Mouse (Mus musculus) forebrain, embryonic 15.5 days (tissue): Measurements from ENCODE around the gene Eid1. TPM values are rescaled to one million over a fixed set of nuclear protein-coding genes. Genes with fewer than 3 reads are reported as not detected.

Source experiments
- ATAC-seq: fragments of 200-750 bp; cut with Nextera tagmentation; replicated peaks from 2 replicates; pipeline ENCODE4 v1.8.0; 2017; ENCODE audit warnings: mild to moderate bottlenecking, moderate TSS enrichment, moderate library complexity
- H3K27ac ChIP-seq: fragments of 300-500 bp; sonication (generic); replicated peaks from 2 replicates; pipeline ENCODE4 v1.5.1; 2015; ENCODE audit warnings: mild to moderate bottlenecking, inconsistent platforms
- H3K27me3 ChIP-seq: fragments of 300-500 bp; sonication (generic); 2 replicates; pipeline ENCODE4 v1.6.1; 2015; ENCODE audit warnings: inconsistent platforms
- H3K36me3 ChIP-seq: fragments of 300-500 bp; sonication (generic); 2 replicates; pipeline ENCODE4 v1.6.1; 2015; ENCODE audit warnings: mild to moderate bottlenecking, inconsistent platforms
- H3K4me1 ChIP-seq: fragments of 300-500 bp; sonication (generic); 2 replicates; pipeline ENCODE4 v1.6.1; 2015; ENCODE audit warnings: inconsistent platforms
- H3K4me2 ChIP-seq: fragments of 300-500 bp; sonication (generic); replicated peaks from 2 replicates; pipeline ENCODE4 v1.6.1; 2015; ENCODE audit warnings: mild to moderate bottlenecking, inconsistent platforms
- H3K4me3 ChIP-seq: fragments of 300-500 bp; sonication (generic); 2 replicates; pipeline ENCODE4 v1.5.1; 2015; ENCODE audit warnings: mild to moderate bottlenecking, inconsistent platforms
- H3K9ac ChIP-seq: fragments of 300-500 bp; sonication (generic); replicated peaks from 2 replicates; pipeline ENCODE4 v1.6.1; 2015; ENCODE audit warnings: mild to moderate bottlenecking, inconsistent platforms
- H3K9me3 ChIP-seq: fragments of 300-500 bp; sonication (generic); 2 replicates; pipeline ENCODE4 v1.6.1; 2016; ENCODE audit warnings: inconsistent platforms
- WGBS: fragments of 180-500 bp; shearing (Covaris S2); methylation state at CpG from one replicate; pipeline ENCODE4 v1.1.7; 2015; ENCODE audit warnings: mixed read lengths; 5-methylcytosine and 5-hydroxymethylcytosine counted together
- polyA plus RNA-seq: library from polyadenylated mRNA; unstranded; fragments of >200 nt; fragmentation: Nextera tagmentation; extraction: Ambion mirVana; gene quantifications from 2 replicates; pipeline ENCODE4 v1.2.1, GENCODE M21; 2015

The Eid1 gene
- polyA plus RNA-seq, 1 experiment from 2014 or later: 348 TPM

DNA sequence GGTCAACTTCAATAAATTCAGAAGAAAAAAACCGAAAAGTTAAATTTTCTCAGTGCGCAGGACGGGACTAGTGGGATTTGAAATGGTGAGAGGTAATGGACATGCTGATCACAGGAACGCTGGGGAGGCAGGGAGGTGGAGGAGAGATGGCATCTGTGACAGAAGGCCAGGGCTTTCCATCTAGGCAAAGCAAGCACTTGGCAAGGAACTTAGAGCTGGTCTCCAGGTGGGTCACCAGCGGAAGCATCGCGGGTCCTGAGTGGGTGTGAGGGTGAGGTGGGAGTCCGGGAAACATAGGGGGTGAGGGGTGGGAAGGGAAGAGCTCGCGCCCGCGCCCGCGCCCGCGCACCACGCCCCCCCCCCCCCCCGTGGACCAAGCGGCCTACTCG lies 333 bp upstream of the Eid1 start:
- no peak; the same call in 1 of the 2 replicates for ATAC-seq
- no peaks in the 10 kb centered on the region for H3K9me3 ChIP-seq
- no peaks in the 10 kb centered on the region for H3K27me3 ChIP-seq
- WGBS: 15% methylated on average over 15 of the region's 20 CpGs
- H3K9ac ChIP-seq: peak overlapping the region; percentile 80
- peak overlapping the region; percentile 65 for H3K4me3 ChIP-seq
- peaks cover 14% of the 10 kb centered on the region for H3K4me1 ChIP-seq
- peak overlapping the region; percentile 98 for H3K27ac ChIP-seq
- no peaks in the 10 kb centered on the region for H3K36me3 ChIP-seq
- peak overlapping the region; percentile 61 for H3K4me2 ChIP-seq

DNA sequence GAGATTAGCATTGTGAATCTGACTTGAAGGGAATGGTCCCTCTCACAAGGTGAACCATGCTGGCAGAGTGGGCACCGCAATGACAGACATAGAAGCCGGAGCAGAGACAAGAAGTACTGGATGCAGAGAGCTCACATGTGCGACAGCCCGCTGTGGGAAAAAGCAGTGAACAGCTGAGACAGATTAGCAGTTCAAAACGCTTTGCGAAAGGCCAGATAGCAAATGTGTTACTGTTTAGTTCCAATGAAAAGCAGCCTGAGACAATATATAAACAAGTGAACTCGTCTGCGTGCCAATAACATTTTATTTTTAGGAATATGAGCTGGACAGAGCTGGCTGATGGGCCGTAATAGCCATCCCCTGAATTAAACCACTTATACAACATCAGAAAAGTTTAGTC lies 8.9 kb downstream of the Eid1 start:
- Histone ChIP-seq H3K27me3 (no peaks in the 10 kb centered on the region), H3K9ac (no peak overlapping the region), H3K36me3 (no peaks in the 10 kb centered on the region), H3K27ac (no peak overlapping the region), H3K4me3 (no peak overlapping the region), H3K4me1 (no peaks in the 10 kb centered on the region), H3K9me3 (no peaks in the 10 kb centered on the region), H3K4me2 (no peak overlapping the region)
- 80% methylated on average over 9 of the region's 9 CpGs for WGBS
- ATAC-seq: no peak

DNA sequence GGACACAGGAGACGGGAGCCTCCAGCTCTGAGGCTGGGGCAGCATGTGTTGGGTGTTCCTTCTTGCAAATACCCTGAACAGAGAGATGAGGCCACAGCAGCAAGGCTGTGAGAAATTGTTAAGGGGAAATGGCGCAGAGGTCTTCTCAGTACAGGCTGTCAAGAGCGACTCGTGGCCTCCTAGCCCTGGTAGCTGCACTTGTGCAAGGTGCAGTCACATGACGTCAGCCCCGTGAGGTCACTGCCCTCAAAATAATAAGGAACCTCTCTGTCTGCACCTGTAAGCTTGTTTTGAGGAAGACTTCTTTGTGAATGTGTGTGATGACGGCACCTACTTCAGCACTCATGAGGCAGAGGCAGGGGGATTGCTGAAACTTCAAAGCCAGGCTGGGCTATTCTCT lies 11.0 kb downstream of the Eid1 start:
- H3K9me3 ChIP-seq: no peaks in the 10 kb centered on the region
- H3K36me3 ChIP-seq: no peaks in the 10 kb centered on the region
- H3K27ac ChIP-seq: no peak overlapping the region
- ATAC-seq: no peak
- H3K27me3 ChIP-seq: no peaks in the 10 kb centered on the region
- H3K9ac ChIP-seq: no peak overlapping the region
- H3K4me1 ChIP-seq: no peaks in the 10 kb centered on the region
- no peak overlapping the region for H3K4me2 ChIP-seq
- H3K4me3 ChIP-seq: no peak overlapping the region
- WGBS: 87% methylated on average over 7 of the region's 7 CpGs

DNA sequence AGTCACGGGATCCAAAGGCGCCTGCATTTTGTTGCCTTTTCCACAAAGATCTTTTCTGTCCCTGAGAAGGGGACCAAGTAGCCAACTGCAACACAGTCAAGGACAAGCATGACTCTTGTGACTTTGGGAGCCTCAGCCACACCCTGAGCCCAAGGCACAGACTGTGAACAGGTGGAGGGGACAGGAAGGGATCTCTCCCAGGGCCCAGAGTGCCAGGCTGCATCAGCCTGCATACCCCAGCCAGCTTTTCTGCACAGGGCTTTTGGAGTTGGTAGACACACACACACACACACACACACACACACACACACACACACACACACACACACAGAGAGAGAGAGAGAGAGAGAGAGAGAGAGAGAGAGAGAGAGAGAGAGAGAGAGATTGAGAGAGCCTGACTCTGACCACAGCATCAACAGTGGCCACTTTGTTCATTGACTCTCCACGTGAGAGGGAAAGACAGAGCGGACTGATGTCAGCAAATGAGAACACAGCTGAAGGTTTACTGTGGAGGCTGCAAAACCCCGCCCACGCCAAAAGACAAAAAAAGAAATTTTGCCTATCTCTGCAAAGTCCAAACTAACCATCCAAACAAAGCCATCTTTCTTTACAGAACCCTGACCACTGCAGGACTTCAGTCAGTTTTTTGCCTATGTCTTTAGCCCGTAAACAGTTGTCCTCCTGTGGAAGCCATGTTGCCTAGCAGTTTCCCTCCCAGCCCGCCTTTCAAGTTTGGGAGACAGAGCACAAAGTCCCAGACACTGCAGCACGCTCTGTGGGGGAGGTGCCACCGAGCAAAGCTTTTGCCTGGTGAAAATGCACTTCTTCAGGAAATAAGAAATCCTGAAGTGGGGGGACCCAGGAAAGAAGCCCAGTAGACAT lies 11.9 kb downstream of the Eid1 start:
- ATAC-seq: no peak
- 56% methylated on average over 10 of the region's 10 CpGs for WGBS
- Histone ChIP-seq H3K4me2 (no peak overlapping the region), H3K9me3 (no peaks in the 10 kb centered on the region), H3K9ac (no peak overlapping the region), H3K27ac (no peak overlapping the region), H3K36me3 (no peaks in the 10 kb centered on the region), H3K4me1 (no peaks in the 10 kb centered on the region), H3K27me3 (no peaks in the 10 kb centered on the region), H3K4me3 (no peak overlapping the region)

DNA sequence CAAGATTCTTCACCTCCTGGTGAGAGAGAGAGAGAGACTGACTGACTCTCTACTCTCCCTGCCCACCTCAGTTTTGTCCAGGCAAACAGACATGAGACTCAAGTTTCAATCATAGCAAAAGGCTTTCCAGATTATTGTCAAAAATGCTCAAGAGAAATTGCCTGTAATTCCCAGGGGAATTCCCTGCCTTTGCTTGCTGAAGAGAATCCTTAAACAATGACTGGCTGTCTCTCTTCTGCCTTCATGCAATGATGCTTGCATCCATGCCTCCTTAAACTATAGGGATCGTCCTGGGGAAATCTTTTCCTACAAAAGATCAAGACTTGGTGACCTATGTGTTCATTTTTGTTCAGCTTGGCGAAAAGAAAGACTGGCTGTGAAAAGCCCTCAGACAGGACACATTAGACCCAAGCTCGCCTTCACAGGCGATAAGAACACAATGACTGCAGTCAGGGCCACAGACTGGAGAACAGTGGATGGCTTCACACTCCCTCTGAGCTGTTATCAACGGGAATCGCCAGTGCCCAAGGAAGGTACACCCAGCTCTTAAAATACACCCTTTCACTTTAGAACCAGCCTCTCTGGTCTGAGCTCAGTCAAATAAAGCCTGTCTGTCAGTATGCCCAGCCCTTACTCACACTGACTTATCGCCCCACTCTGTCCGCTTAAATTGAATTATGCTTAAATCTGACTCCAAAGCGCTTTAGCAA lies 12.7 kb downstream of the Eid1 start:
- WGBS: 57% methylated on average over 9 of the region's 9 CpGs
- Histone ChIP-seq H3K4me1 (no peaks in the 10 kb centered on the region), H3K4me3 (no peak overlapping the region), H3K36me3 (no peaks in the 10 kb centered on the region), H3K9me3 (no peaks in the 10 kb centered on the region), H3K27ac (no peak overlapping the region), H3K4me2 (no peak overlapping the region), H3K9ac (no peak overlapping the region), H3K27me3 (no peaks in the 10 kb centered on the region)
- no peak for ATAC-seq

DNA sequence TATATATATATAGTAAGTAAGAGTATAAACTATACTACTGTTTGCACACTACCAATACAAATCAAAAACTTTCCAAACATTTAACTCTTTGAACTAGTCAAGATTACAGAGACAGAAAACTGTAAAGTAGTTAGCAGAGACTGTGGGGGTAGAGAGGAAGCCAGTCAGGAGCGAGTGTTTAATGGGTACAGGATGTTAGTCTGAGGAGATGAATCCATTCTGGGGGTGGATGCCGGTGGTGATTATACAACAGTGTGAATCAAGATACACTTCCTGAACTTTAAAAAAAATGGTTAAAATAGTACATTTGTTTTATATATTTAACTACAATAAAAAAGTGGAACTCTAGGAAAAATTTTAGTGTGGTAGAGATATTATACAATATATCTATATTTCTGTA lies 19.1 kb downstream of the Eid1 start:
- no peak for ATAC-seq
- Histone ChIP-seq H3K27me3 (no peaks in the 10 kb centered on the region), H3K9ac (no peak overlapping the region), H3K4me2 (no peak overlapping the region), H3K4me1 (no peaks in the 10 kb centered on the region), H3K9me3 (no peaks in the 10 kb centered on the region), H3K36me3 (no peaks in the 10 kb centered on the region), H3K4me3 (no peak overlapping the region), H3K27ac (no peak overlapping the region)
- 89% methylated on average over 2 of the region's 2 CpGs for WGBS

DNA sequence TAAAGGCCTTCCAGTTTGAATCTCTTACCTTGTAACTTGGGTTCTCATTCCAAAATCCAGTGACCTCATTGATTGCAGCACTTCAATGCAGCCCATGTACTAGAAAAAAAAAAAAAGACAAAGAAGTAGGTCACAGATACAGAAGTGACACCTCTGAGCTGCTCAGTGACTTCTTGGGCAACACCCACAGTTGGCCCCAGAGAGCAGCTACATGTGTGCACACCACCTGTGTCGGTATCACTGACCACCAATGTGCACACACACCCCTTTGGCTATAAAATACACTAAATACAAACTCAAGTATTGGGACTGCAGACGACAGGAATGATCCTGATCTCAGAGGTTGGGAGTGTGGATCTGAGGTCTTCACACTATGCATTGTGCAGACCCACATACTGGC lies 21.9 kb downstream of the Eid1 start:
- Histone ChIP-seq H3K9me3 (no peaks in the 10 kb centered on the region), H3K36me3 (no peaks in the 10 kb centered on the region), H3K27me3 (no peaks in the 10 kb centered on the region), H3K4me2 (no peak overlapping the region), H3K4me1 (no peaks in the 10 kb centered on the region), H3K27ac (no peak overlapping the region), H3K4me3 (no peak overlapping the region), H3K9ac (no peak overlapping the region)
- WGBS: 86% methylated on average over 2 of the region's 2 CpGs
- ATAC-seq: no peak

DNA sequence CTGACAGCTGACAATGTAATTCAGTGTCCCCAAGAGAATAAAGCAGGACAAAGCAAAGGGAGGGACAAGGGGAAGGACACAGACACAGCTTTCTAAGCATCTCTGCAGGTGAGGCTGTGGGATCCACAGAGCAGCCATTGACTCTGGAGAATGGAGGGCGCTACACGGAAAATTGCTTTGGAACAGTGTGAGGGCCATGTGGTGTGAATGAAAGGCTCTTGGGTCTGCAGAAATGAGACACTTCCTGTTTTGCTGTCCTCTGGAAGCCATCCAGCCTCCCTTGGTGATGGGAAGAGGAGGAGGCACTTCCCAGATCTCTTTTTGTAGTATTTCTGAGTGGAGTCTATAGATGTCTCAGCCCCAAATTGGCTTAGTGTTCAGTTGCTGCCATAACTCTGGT lies 23.3 kb downstream of the Eid1 start:
- Histone ChIP-seq H3K4me1 (no peaks in the 10 kb centered on the region), H3K4me3 (no peak overlapping the region), H3K27me3 (no peaks in the 10 kb centered on the region), H3K27ac (no peak overlapping the region), H3K36me3 (no peaks in the 10 kb centered on the region), H3K9me3 (no peaks in the 10 kb centered on the region), H3K4me2 (no peak overlapping the region), H3K9ac (no peak overlapping the region)
- WGBS: 51% methylated on average over 2 of the region's 2 CpGs
- ATAC-seq: no peak

DNA sequence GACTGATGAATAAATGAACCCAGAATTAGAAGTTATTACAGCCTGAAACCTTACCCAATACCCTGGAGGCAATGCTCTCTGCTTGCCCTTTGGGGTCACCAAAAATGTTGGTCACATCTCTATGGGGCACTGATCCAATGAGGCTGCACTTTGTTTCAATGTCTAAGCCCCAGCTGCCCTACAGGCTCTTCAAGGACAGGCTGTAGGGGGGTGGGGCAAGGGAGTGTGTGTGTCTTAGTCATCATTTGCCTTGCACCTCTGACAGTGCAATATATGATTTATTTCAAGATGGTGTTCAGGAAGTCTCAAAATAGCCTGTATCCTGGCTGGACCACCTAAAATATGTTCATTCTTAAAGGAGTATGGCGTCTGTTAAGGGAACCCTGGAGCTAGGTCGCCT lies 28.7 kb downstream of the Eid1 start:
- ATAC-seq: no peak
- Histone ChIP-seq H3K4me2 (no peak overlapping the region), H3K4me1 (peaks cover 9% of the 10 kb centered on the region), H3K27me3 (no peaks in the 10 kb centered on the region), H3K9ac (no peak overlapping the region), H3K9me3 (no peaks in the 10 kb centered on the region), H3K36me3 (no peaks in the 10 kb centered on the region), H3K27ac (no peak overlapping the region), H3K4me3 (no peak overlapping the region)
- WGBS: 98% methylated on average over 2 of the region's 2 CpGs

DNA sequence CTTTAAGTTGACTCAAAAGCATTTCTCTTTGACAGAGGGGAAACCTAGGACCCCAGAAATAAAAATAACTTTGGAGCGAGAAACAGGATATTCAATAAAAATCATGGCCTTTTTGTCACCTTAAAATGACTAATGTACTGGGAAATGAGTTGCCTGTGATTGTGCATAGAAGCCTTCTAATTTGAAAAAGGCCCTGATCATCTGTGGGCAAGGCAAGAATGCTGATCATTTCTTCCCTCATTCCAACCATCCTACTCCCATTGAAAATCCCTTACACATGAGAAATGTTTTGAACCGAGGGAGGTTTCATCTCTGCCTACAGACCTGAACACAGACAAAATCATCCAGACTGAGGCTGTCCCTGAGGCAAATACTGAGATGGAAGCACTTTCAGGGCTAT lies 30.0 kb downstream of the Eid1 start:
- 84% methylated on average over 2 of the region's 2 CpGs for WGBS
- Histone ChIP-seq H3K4me1 (peaks cover 9% of the 10 kb centered on the region), H3K27me3 (no peaks in the 10 kb centered on the region), H3K4me2 (no peak overlapping the region), H3K9ac (no peak overlapping the region), H3K4me3 (no peak overlapping the region), H3K27ac (no peak overlapping the region), H3K9me3 (no peaks in the 10 kb centered on the region), H3K36me3 (no peaks in the 10 kb centered on the region)
- ATAC-seq: no peak

DNA sequence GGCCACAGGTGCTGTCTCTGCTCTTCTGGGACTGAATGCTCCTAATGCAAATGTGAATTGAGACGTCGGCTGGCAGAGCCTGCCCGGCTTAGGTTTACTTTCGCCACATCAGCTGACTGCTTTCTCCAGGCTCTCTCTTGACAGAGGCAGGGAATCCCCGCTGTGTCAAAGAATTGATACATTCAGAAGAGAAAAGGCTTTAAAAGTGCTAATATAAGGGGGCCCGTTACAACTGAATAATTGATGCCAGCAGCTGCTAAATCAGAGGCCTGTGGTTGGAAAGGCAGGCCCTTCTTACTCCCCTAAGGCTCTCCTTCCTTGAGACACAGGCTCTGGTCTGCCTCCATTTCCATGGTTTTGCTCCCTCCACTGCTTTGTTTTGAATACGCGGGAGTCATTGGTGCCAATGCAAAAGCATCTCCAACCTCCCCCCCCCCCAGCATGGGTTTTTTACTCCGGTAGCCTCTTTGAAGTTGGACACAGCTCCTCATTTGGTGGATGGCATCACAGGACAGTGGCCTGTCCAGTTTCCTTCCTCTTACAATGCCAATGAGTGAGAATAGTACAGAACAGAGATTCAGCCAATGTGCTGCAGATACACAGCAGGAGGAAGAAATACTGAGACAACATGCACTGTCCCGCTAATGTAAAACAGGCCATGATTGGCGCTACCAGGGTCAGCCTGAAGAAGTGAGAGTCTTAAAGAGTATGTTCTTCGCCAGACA lies 32.2 kb downstream of the Eid1 start:
- no peak overlapping the region for H3K4me2 ChIP-seq
- H3K4me3 ChIP-seq: no peak overlapping the region
- no peak overlapping the region for H3K9ac ChIP-seq
- peak; percentile 74 for ATAC-seq
- H3K27ac ChIP-seq: 0 out of 2 replicates have a peak overlapping the region, but pooled peaks have one; percentile 6
- peaks cover 9% of the 10 kb centered on the region for H3K4me1 ChIP-seq
- H3K27me3 ChIP-seq: no peaks in the 10 kb centered on the region
- no peaks in the 10 kb centered on the region for H3K36me3 ChIP-seq
- no peaks in the 10 kb centered on the region for H3K9me3 ChIP-seq
- 26% methylated on average over 12 of the region's 12 CpGs for WGBS

DNA sequence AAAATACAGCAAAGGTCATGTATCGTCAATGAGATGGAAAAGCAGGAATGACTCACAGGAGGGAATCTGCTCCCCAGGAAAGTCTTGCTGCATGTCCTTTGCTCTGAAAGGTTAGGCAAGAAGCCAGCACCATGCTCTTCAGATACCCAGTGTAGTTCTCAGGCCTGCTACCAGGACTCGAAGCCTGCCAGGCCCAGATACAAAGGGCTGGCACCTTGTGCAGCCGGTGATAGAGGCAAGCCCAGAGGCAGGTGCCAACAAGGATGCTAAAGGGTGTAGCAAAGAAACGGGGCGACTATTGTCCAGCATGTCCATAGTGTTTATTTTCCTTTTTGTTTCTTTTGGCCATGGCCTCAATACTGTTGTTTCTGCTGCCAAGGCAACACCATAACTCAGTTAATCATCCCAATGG lies 33.6 kb downstream of the Eid1 start:
- no peak for ATAC-seq
- H3K4me3 ChIP-seq: no peak overlapping the region

More for the DNA sequence above, 33.6 kb downstream of the Eid1 start:
- H3K9me3 ChIP-seq: no peaks in the 10 kb centered on the region
- H3K4me1 ChIP-seq: peaks cover 9% of the 10 kb centered on the region
- no peak overlapping the region for H3K27ac ChIP-seq
- H3K27me3 ChIP-seq: no peaks in the 10 kb centered on the region
- no peaks in the 10 kb centered on the region for H3K36me3 ChIP-seq
- WGBS: 47% methylated on average over 5 of the region's 5 CpGs
- H3K4me2 ChIP-seq: no peak overlapping the region
- no peak overlapping the region for H3K9ac ChIP-seq
